Mouse (Mus musculus) limb, embryonic 14.5 days (tissue): ENCODE data around the gene Tango2. TPM values are rescaled to one million over a fixed set of nuclear protein-coding genes. Genes with fewer than 3 reads are reported as not detected.

ENCODE experiments used
- ATAC-seq: fragments of 200-750 bp; cut with Nextera tagmentation; 2 replicates; pipeline ENCODE4 v1.8.0; 2017; ENCODE audit warnings: low read depth, moderate number of reproducible peaks, moderate TSS enrichment; ENCODE audit not compliant: low FRiP score
- DNase-seq: peaks from one replicate; pipeline ENCODE4 v3.0.0-alpha.2; 2015; ENCODE audit warnings: low spot score
- H3K27ac ChIP-seq: fragments of 300-500 bp; sonication (generic); replicated peaks from 2 replicates; pipeline ENCODE4 v1.5.1; 2014; ENCODE audit warnings: low read depth, mild to moderate bottlenecking, low read length, moderate library complexity, mixed read lengths
- H3K27me3 ChIP-seq: fragments of 300-500 bp; sonication (generic); 2 replicates; pipeline ENCODE4 v1.6.1; 2014; ENCODE audit warnings: low read length, mixed read lengths; ENCODE audit not compliant: control insufficient read depth, insufficient read depth
- H3K36me3 ChIP-seq: fragments of 300-500 bp; sonication (generic); 2 replicates; pipeline ENCODE4 v1.6.1; 2014; ENCODE audit warnings: mild to moderate bottlenecking, low read length, moderate library complexity, mixed read lengths; ENCODE audit not compliant: control insufficient read depth, insufficient read depth
- H3K4me1 ChIP-seq: fragments of 300-500 bp; sonication (generic); 2 replicates; pipeline ENCODE4 v1.6.1; 2014; ENCODE audit warnings: antibody characterized with exemption, low read length, mixed read lengths; ENCODE audit not compliant: control insufficient read depth, insufficient read depth
- H3K4me2 ChIP-seq: fragments of 300-500 bp; sonication (generic); replicated peaks from 2 replicates; pipeline ENCODE4 v1.6.1; 2014; ENCODE audit warnings: low read depth, mild to moderate bottlenecking, low read length, moderate library complexity; ENCODE audit not compliant: severe bottlenecking
- H3K4me3 ChIP-seq: fragments of 300-500 bp; sonication (generic); replicated peaks from 2 replicates; pipeline ENCODE4 v1.5.1; 2014; ENCODE audit warnings: low read length
- H3K9ac ChIP-seq: fragments of 300-500 bp; sonication (generic); 2 replicates; pipeline ENCODE4 v1.6.1; 2014; ENCODE audit warnings: mild to moderate bottlenecking, low read depth, low read length, moderate library complexity; ENCODE audit not compliant: severe bottlenecking
- H3K9me3 ChIP-seq: fragments of 300-500 bp; sonication (generic); 2 replicates; pipeline ENCODE4 v1.6.1; 2016; ENCODE audit warnings: low read length; ENCODE audit not compliant: control insufficient read depth
- POLR2A ChIP-seq: fragments of 200-500 bp; IDR thresholded peaks from 2 replicates; pipeline ENCODE4 v1.8.0; 2012; ENCODE audit warnings: inconsistent platforms, mild to moderate bottlenecking, moderate library complexity, borderline replicate concordance; ENCODE audit not compliant: insufficient read depth, insufficient read length; ENCODE audit errors: extremely low read depth
- WGBS: fragments of 180-500 bp; shearing (Covaris S2); extraction: QIAGEN DNeasy Blood & Tissue Kit; methylation state at CpG from one replicate; pipeline ENCODE4 v1.1.7; 2014; 5-methylcytosine and 5-hydroxymethylcytosine counted together
- polyA plus RNA-seq, 2 experiments: library from polyadenylated mRNA; depleted of rRNA in 1 of 2; stranded (reverse) in 1 of 2; unstranded in 1 of 2; fragments of >200 nt; fragmentation: Nextera tagmentation in 1 of 2; extraction: Ambion mirVana in 1 of 2; gene quantifications; 2 replicates each; pipeline versions ENCODE4 v1.2.1 to v1.2.3; 2012 to 2014

Tango2 gene
- polyA plus RNA-seq, 2 experiments, result 24.0 to 25.2 TPM

GRCm38 (mm10) chr16:18377203-18377602, 29.3 kb upstream of the Tango2 start:
- peaks cover 2% of the 10 kb centered on the region; the same call in 1 of the 2 replicates for H3K4me1 ChIP-seq
- no peak for TF ChIP-seq POLR2A
- no peak for ATAC-seq
- no peaks in the 10 kb centered on the region for H3K9me3 ChIP-seq
- no peak overlapping the region for H3K27ac ChIP-seq
- no peaks in the 10 kb centered on the region for H3K27me3 ChIP-seq
- DNase-seq, result no peak
- no peak overlapping the region for H3K9ac ChIP-seq
- H3K36me3 ChIP-seq, result no peaks in the 10 kb centered on the region
- no peak overlapping the region for H3K4me3 ChIP-seq
- WGBS, result 30% methylated on average over 3 of the region's 3 CpGs
- H3K4me2 ChIP-seq, result no peak overlapping the region

GRCm38 (mm10) chr16:18376297-18376954, 28.5 kb upstream of the Tango2 start:
- no peaks in the 10 kb centered on the region for H3K9me3 ChIP-seq
- no peak overlapping the region for H3K4me3 ChIP-seq
- WGBS, result 71% methylated on average over 6 of the region's 7 CpGs
- no peak overlapping the region for H3K4me2 ChIP-seq
- H3K27me3 ChIP-seq, result no peaks in the 10 kb centered on the region
- TF ChIP-seq POLR2A, result no peak
- H3K4me1 ChIP-seq, result peaks cover 2% of the 10 kb centered on the region; the same call in 1 of the 2 replicates
- ATAC-seq (no peak), DNase-seq (no peak)
- H3K36me3 ChIP-seq, result no peaks in the 10 kb centered on the region
- no peak overlapping the region for H3K27ac ChIP-seq
- no peak overlapping the region for H3K9ac ChIP-seq

- TF ChIP-seq POLR2A, result no peak
- H3K4me3 ChIP-seq, result no peak overlapping the region
- no peaks in the 10 kb centered on the region for H3K27me3 ChIP-seq
- H3K4me1 ChIP-seq, result no peaks in the 10 kb centered on the region
- no peak overlapping the region for H3K4me2 ChIP-seq
- no peak overlapping the region for H3K9ac ChIP-seq
- no peaks in the 10 kb centered on the region for H3K36me3 ChIP-seq
- H3K27ac ChIP-seq, result no peak overlapping the region
- no peak for DNase-seq
- 91% methylated on average over 4 of the region's 4 CpGs for WGBS
- no peaks in the 10 kb centered on the region for H3K9me3 ChIP-seq
- ATAC-seq, result no peak
Observed at GRCm38 (mm10) chr16:18373632-18374031, 25.7 kb upstream of the Tango2 start.

GRCm38 (mm10) chr16:18370197-18370596, 22.3 kb upstream of the Tango2 start:
- ATAC-seq, result no peak
- H3K4me3 ChIP-seq, result no peak overlapping the region
- no peak overlapping the region for H3K4me2 ChIP-seq
- no peak for DNase-seq
- H3K27me3 ChIP-seq, result no peaks in the 10 kb centered on the region
- WGBS, result 94% methylated on average over 3 of the region's 3 CpGs
- no peak for TF ChIP-seq POLR2A
- no peak overlapping the region for H3K9ac ChIP-seq
- H3K4me1 ChIP-seq, result no peaks in the 10 kb centered on the region
- H3K36me3 ChIP-seq, result no peaks in the 10 kb centered on the region
- H3K27ac ChIP-seq, result no peak overlapping the region
- H3K9me3 ChIP-seq, result no peaks in the 10 kb centered on the region

GRCm38 (mm10) chr16:18366849-18367248, 18.9 kb upstream of the Tango2 start:
- no peak for TF ChIP-seq POLR2A
- Histone ChIP-seq H3K4me1 (no peaks in the 10 kb centered on the region), H3K4me3 (no peak overlapping the region), H3K4me2 (no peak overlapping the region), H3K27me3 (no peaks in the 10 kb centered on the region), H3K36me3 (no peaks in the 10 kb centered on the region), H3K27ac (no peak overlapping the region), H3K9me3 (no peaks in the 10 kb centered on the region; the same call in 1 of the 2 replicates), H3K9ac (no peak overlapping the region)
- no peak for DNase-seq
- no peak for ATAC-seq
- whole genome bisulfite sequencing, result 43% methylated on average over 4 of the region's 4 CpGs
